Mouse (Mus musculus) kidney, embryonic 15.5 days (tissue): ENCODE data around the gene Ddx21. TPM values are rescaled to one million over a fixed set of nuclear protein-coding genes. Genes with fewer than 3 reads are reported as not detected.
A peak's percentile ranks its signal among the peaks of the same experiment; 100 is the strongest.
"Not testable (repeated sequence)": the region's sequence is repeated elsewhere in the genome, so short reads cannot be mapped to it uniquely, and the experiment has no call there.

Experiments
- ATAC-seq: fragments of 200-750 bp; cut with Nextera tagmentation; replicated peaks from 2 replicates; pipeline ENCODE4 v1.8.0; 2017; ENCODE audit warnings: moderate TSS enrichment; ENCODE audit not compliant: low FRiP score
- H3K27ac ChIP-seq: fragments of 300-500 bp; sonication (generic); 2 replicates; pipeline ENCODE4 v1.5.1; 2015; ENCODE audit warnings: mild to moderate bottlenecking, inconsistent platforms
- H3K27me3 ChIP-seq: fragments of 300-500 bp; sonication (generic); 2 replicates; pipeline ENCODE4 v1.6.1; 2015; ENCODE audit warnings: inconsistent platforms
- H3K36me3 ChIP-seq: fragments of 300-500 bp; sonication (generic); 2 replicates; pipeline ENCODE4 v1.6.1; 2015; ENCODE audit warnings: inconsistent platforms
- H3K4me1 ChIP-seq: fragments of 300-500 bp; sonication (generic); 2 replicates; pipeline ENCODE4 v1.6.1; 2015; ENCODE audit warnings: inconsistent platforms
- H3K4me2 ChIP-seq: fragments of 300-500 bp; sonication (generic); 2 replicates; pipeline ENCODE4 v1.6.1; 2015; ENCODE audit warnings: moderate library complexity, mild to moderate bottlenecking, inconsistent platforms
- H3K4me3 ChIP-seq: fragments of 300-500 bp; sonication (generic); replicated peaks from 2 replicates; pipeline ENCODE4 v1.5.1; 2015; ENCODE audit warnings: mild to moderate bottlenecking, inconsistent platforms
- H3K9ac ChIP-seq: fragments of 300-500 bp; sonication (generic); 2 replicates; pipeline ENCODE4 v1.6.1; 2015; ENCODE audit warnings: mild to moderate bottlenecking, inconsistent platforms
- H3K9me3 ChIP-seq: fragments of 300-500 bp; sonication (generic); replicated peaks from 2 replicates; pipeline ENCODE4 v1.6.1; 2016; ENCODE audit warnings: inconsistent platforms
- WGBS: fragments of 180-500 bp; shearing (Covaris S2); methylation state at CpG from one replicate; pipeline ENCODE4 v1.1.7; 2015; ENCODE audit warnings: mixed read lengths; 5-methylcytosine and 5-hydroxymethylcytosine counted together
- polyA plus RNA-seq: library from polyadenylated mRNA; unstranded; fragments of >200 nt; fragmentation: Nextera tagmentation; extraction: Ambion mirVana; gene quantifications from 2 replicates; pipeline ENCODE4 v1.2.1, GENCODE M21; 2015

Gene Ddx21
- polyA plus RNA-seq, 1 experiment from 2014 or later, result 24.6 TPM

- WGBS, result 42% methylated on average over 6 of the region's 6 CpGs
- no peak overlapping the region for H3K27ac ChIP-seq
- no peak overlapping the region for H3K9ac ChIP-seq
- H3K27me3 ChIP-seq, result no peaks in the 10 kb centered on the region
- no peak overlapping the region for H3K4me2 ChIP-seq
- peaks cover 99% of the 10 kb centered on the region for H3K36me3 ChIP-seq
- no peaks in the 10 kb centered on the region for H3K9me3 ChIP-seq
- H3K4me3 ChIP-seq, result no peak overlapping the region
- H3K4me1 ChIP-seq, result no peaks in the 10 kb centered on the region
- no peak for ATAC-seq
Observed at GRCm38 (mm10) chr10:62590200-62590599, 11.9 kb downstream of the Ddx21 start.

DNA sequence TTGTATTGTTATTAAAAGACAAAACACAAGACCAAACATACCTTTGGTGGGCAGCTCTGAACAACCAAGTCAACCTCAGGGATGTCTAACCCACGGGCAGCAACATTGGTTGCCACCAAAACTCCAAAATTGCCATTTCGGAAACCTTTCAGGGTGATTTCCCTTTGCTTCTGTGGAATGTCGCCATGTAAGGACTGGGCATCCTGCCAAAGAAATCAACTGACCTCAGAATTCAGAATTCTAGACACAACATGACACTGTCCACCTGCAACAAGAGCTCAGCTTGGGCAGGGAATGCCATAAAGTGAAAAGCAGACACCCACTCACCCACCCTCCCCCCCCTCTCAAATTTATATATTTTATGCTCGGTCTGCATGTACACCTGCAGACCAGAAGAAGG, 13.5 kb downstream of the Ddx21 start:
- Histone ChIP-seq H3K4me1 (no peaks in the 10 kb centered on the region), H3K9me3 (no peaks in the 10 kb centered on the region), H3K36me3 (peaks cover 99% of the 10 kb centered on the region), H3K4me2 (no peak overlapping the region), H3K4me3 (no peak overlapping the region), H3K9ac (no peak overlapping the region), H3K27me3 (no peaks in the 10 kb centered on the region), H3K27ac (no peak overlapping the region)
- no peak for ATAC-seq
- 60% methylated on average over 4 of the region's 4 CpGs for WGBS

DNA sequence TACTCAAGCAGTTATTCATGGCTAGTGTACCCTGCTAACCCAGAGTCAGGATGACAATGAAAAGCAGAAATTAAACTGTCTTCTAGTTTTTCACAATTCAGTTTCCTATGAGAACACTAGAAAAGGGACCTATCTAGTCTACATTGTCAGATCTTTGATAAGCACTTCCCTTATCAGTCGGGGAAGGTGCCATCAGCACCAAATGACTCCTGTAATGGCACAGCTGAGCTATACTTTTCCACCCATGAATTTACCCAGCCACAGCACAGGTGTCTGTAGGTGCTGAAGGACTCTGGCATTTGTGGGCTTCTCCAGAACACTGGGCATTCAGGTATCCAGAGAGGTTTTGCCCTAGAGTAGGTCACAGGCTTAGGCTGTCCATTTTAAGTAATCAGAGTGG, 18.8 kb downstream of the Ddx21 start:
- no peak overlapping the region for H3K4me3 ChIP-seq
- H3K36me3 ChIP-seq, result peaks cover 82% of the 10 kb centered on the region
- H3K27me3 ChIP-seq, result no peaks in the 10 kb centered on the region
- no peak overlapping the region for H3K9ac ChIP-seq
- no peak overlapping the region for H3K4me2 ChIP-seq
- ATAC-seq, result no peak
- WGBS, result 92% methylated on average over 1 of the region's 1 CpGs
- H3K4me1 ChIP-seq, result no peaks in the 10 kb centered on the region
- H3K27ac ChIP-seq, result no peak overlapping the region
- H3K9me3 ChIP-seq, result no peaks in the 10 kb centered on the region

DNA sequence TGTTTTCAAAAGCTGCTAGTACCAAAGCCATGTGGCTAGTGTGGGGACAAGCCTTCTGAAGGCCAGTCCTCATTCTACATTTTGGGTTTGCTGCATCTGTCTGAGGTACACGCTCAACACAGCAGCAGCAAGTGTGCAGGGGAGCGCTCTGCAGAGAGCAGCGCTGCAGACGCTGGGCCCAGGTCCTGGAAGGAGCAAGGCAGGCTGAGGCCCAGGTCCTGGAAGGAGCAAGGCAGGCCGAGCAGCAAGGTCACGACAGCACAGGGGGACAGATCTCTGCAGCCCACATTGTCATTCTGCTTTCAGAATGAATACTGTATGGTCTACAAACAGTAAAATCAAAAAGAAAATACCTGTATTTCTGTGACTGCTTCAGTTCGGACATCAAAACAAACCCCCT, 19.4 kb downstream of the Ddx21 start:
- H3K36me3 ChIP-seq, result peaks cover 77% of the 10 kb centered on the region
- H3K4me3 ChIP-seq, result no peak overlapping the region
- peaks cover under 1% of the 10 kb centered on the region for H3K4me1 ChIP-seq
- WGBS, result 88% methylated on average over 7 of the region's 7 CpGs
- no peak overlapping the region for H3K4me2 ChIP-seq
- no peak for ATAC-seq
- H3K27me3 ChIP-seq, result no peaks in the 10 kb centered on the region
- H3K27ac ChIP-seq, result no peak overlapping the region
- no peaks in the 10 kb centered on the region for H3K9me3 ChIP-seq
- H3K9ac ChIP-seq, result no peak overlapping the region

- no peak overlapping the region for H3K4me2 ChIP-seq
- 89% methylated on average over 17 of the region's 17 CpGs for WGBS
- no peak overlapping the region for H3K4me3 ChIP-seq
- no peak overlapping the region for H3K27ac ChIP-seq
- ATAC-seq, result no peak
- H3K36me3 ChIP-seq, result peaks cover 73% of the 10 kb centered on the region
- peaks cover 5% of the 10 kb centered on the region for H3K4me1 ChIP-seq
- H3K9me3 ChIP-seq, result no peaks in the 10 kb centered on the region
- H3K9ac ChIP-seq, result no peak overlapping the region
- no peaks in the 10 kb centered on the region for H3K27me3 ChIP-seq
Observed at GRCm38 (mm10) chr10:62582263-62582662, 19.8 kb downstream of the Ddx21 start.

DNA sequence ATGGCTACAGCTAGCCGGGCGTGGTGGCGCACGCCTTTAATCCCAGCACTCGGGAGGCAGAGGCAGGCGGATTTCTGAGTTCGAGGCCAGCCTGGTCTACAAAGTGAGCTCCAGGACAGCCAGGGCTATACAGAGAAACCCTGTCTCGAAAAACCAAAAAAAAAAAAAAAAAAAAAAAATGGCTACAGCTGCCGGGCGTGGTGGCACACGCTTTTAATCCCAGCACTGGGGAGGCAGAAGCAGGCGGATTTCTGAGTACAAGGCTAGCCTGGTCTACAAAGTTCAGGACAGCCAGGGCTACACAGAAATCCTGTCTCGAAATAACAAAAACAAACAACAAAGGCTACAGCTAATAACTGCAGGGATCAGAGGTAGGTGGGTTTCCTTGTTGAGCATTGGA, 23.0 kb downstream of the Ddx21 start:
- H3K9ac ChIP-seq, H3K27ac ChIP-seq, H3K4me3 ChIP-seq, ATAC-seq, H3K9me3 ChIP-seq, H3K27me3 ChIP-seq: not testable (repeated sequence)
- Histone ChIP-seq H3K36me3 (peaks cover 60% of the 10 kb centered on the region), H3K4me1 (peaks cover 13% of the 10 kb centered on the region), H3K4me2 (peak overlapping the region; percentile 91; the same call in 1 of the 2 replicates)
- WGBS, result 90% methylated on average over 12 of the region's 13 CpGs

DNA sequence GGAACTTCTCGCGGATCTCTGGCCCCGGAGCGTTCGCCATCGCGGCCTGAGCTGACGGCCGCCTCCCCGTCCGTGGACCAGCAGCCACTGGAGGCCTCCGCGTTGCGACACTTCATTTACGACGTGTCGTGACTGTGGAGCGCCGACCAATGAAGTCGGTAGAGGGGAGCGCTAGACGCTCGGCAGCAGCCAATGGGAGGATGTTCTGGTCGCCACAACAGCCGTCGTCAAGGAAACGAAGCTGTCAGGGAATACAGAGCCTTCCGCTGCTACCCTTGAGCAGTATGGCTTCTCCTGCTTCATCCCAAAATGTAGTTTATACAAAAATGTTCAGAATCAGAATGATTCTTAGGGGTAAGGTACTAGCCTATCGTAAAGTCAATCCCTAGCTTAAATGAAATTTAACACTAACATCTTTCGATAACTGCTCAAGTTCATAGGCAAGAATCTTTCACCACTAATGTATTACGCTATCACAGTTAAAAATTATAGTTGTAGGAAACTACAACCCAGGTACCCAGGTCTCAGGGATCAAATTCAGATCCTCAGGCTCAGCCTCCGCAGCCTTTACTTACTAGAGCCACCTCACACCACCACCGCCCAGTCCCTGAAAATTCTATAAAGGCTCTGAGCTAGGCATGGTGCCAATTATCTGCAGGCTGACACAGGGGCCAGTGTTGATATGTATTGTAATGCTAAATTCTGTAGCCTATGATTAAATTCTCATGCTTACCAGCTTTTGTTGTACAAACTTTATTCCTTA, 23.6 kb downstream of the Ddx21 start, which contains the start of gene Kif1bp:
TSS of gene Kif1bp (minus strand) at position 120 of the 763 bp plus-strand sequence.
- peak; percentile 98 for ATAC-seq
- peak within 1 kb of the TSS; percentile 82 for H3K27ac ChIP-seq
- H3K4me1 ChIP-seq, result peaks cover 13% of the 10 kb centered on the region
- H3K9me3 ChIP-seq, result no peaks in the 10 kb centered on the region
- peak within 1 kb of the TSS; percentile 80 for H3K9ac ChIP-seq
- H3K4me2 ChIP-seq, result peak within 1 kb of the TSS; percentile 91
- H3K36me3 ChIP-seq, result peaks cover 59% of the 10 kb centered on the region
- WGBS, result 6% methylated on average over 33 of the region's 33 CpGs
- no peaks in the 10 kb centered on the region for H3K27me3 ChIP-seq
- peak within 1 kb of the TSS; percentile 95 for H3K4me3 ChIP-seq

- peak; percentile 88 for ATAC-seq
- H3K36me3 ChIP-seq, result peaks cover 58% of the 10 kb centered on the region
- WGBS, result under 1% methylated on average over 54 of the region's 54 CpGs
- no peaks in the 10 kb centered on the region for H3K9me3 ChIP-seq
- H3K27me3 ChIP-seq, result no peaks in the 10 kb centered on the region
- H3K4me2 ChIP-seq, result peak overlapping the region; percentile 91
- peaks cover 13% of the 10 kb centered on the region for H3K4me1 ChIP-seq
- H3K4me3 ChIP-seq, result peak overlapping the region; percentile 95
- peak overlapping the region; percentile 80 for H3K9ac ChIP-seq
- H3K27ac ChIP-seq, result peak overlapping the region; percentile 82
Observed at GRCm38 (mm10) chr10:62577673-62578337, 24.3 kb downstream of the Ddx21 start.

DNA sequence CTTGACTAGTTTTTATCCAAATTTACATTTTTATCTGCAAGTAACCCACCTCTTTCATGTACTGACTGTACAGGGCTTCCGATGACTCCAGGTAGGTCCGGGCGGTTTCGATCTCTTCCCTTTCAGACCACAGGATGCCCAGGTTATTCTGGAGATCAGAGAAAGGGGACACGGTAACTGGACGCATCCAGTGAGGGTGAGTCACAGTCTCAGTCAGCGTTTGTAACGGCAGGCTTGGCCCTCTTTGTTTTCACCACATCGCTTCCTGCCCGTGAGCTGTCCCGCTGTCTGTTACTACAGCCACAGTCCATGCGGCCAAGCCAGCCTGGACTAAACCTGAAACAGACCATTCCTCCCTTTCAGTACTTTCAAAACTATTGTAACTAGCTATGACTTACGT, 27.1 kb downstream of the Ddx21 start:
- Histone ChIP-seq H3K27ac (no peak overlapping the region), H3K4me2 (no peak overlapping the region), H3K27me3 (no peaks in the 10 kb centered on the region), H3K36me3 (peaks cover 52% of the 10 kb centered on the region), H3K9ac (no peak overlapping the region), H3K9me3 (no peaks in the 10 kb centered on the region), H3K4me3 (no peak overlapping the region), H3K4me1 (peaks cover 13% of the 10 kb centered on the region)
- ATAC-seq, result no peak
- 90% methylated on average over 13 of the region's 13 CpGs for WGBS

- 93% methylated on average over 7 of the region's 7 CpGs for WGBS
- Histone ChIP-seq H3K36me3 (peaks cover 89% of the 10 kb centered on the region), H3K9ac (no peak overlapping the region)
Observed at GRCm38 (mm10) chr10:62570126-62570871, 31.8 kb downstream of the Ddx21 start.

GRCm38 (mm10) chr10:62568861-62569260, 33.2 kb downstream of the Ddx21 start:
- no peak overlapping the region for H3K9ac ChIP-seq
- no peaks in the 10 kb centered on the region for H3K9me3 ChIP-seq
- no peaks in the 10 kb centered on the region for H3K27me3 ChIP-seq
- peaks cover 90% of the 10 kb centered on the region for H3K36me3 ChIP-seq
- 91% methylated on average over 4 of the region's 4 CpGs for WGBS
- no peaks in the 10 kb centered on the region for H3K4me1 ChIP-seq
- no peak overlapping the region for H3K4me3 ChIP-seq
- no peak overlapping the region for H3K4me2 ChIP-seq
- H3K27ac ChIP-seq, result no peak overlapping the region
- ATAC-seq, result no peak

More at GRCm38 (mm10) chr10:62570126-62570871, 31.8 kb downstream of the Ddx21 start:
- ATAC-seq, result no peak
- Histone ChIP-seq H3K27me3 (no peaks in the 10 kb centered on the region), H3K4me1 (no peaks in the 10 kb centered on the region), H3K9me3 (no peaks in the 10 kb centered on the region), H3K4me3 (no peak overlapping the region), H3K4me2 (no peak overlapping the region), H3K27ac (no peak overlapping the region)

DNA sequence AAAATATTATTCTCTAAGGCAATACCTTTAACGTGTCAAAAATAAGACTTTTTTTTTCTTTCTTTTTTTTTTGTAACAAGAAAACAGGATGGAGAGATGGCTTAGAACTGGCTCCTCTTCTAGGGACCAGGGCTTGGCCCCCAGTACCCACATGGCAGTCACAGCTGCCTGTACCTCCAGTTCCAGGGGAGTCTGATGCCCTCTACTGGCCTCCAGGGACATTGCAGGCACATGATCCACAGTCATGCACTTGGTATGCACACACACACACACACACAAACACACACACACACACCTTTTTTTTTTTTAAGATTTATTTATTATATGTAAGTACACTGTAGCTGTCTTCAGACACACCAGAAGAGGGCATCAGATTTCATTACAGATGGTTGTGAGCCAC, 44.3 kb downstream of the Ddx21 start:
- Histone ChIP-seq H3K36me3 (peaks cover 54% of the 10 kb centered on the region), H3K27me3 (no peaks in the 10 kb centered on the region), H3K4me1 (no peaks in the 10 kb centered on the region), H3K9me3 (no peaks in the 10 kb centered on the region), H3K27ac (no peak overlapping the region), H3K9ac (no peak overlapping the region), H3K4me2 (no peak overlapping the region), H3K4me3 (no peak overlapping the region)
- 89% methylated on average over 1 of the region's 1 CpGs for WGBS
- no peak for ATAC-seq
